Mouse (Mus musculus): ENCODE measurements around the gene Gpnmb. TPM values are rescaled to one million over a fixed set of nuclear protein-coding genes. Genes with fewer than 3 reads are reported as not detected.
A peak's percentile ranks its signal among the peaks of the same experiment; 100 is the strongest.

Gpnmb gene
- polyA plus RNA-seq, 1 experiment from 2014 or later = 1.2 TPM

- ATAC-seq = no peak
- Histone ChIP-seq H3K27me3 (replicated peaks; ENCODE audit: control insufficient read depth, insufficient read depth, low read length) (no peaks in the 10 kb centered on the region), H3K4me2 (replicated peaks; ENCODE audit: low read depth) (no peak overlapping the region), H3K36me3 (ENCODE audit: control insufficient read depth, insufficient read depth) (no peaks in the 10 kb centered on the region), H3K9me3 (ENCODE audit: control insufficient read depth) (no peaks in the 10 kb centered on the region), H3K4me1 (replicated peaks; ENCODE audit: control insufficient read depth, insufficient read depth, low read length) (no peaks in the 10 kb centered on the region; the same call in 1 of the 2 replicates), H3K27ac (ENCODE audit: low read depth, low read length) (no peak overlapping the region), H3K9ac (ENCODE audit: low read depth, low read length) (no peak overlapping the region), H3K4me3 (ENCODE audit: low read depth, low read length) (no peak overlapping the region)
- WGBS = 82% methylated on average over 3 of the region's 3 CpGs
- no peak for TF ChIP-seq CTCF (IDR thresholded peaks at IDR 0.05; ENCODE audit: low read depth)
Measured at GRCm38 (mm10) chr6:49013458-49013857, 22.9 kb upstream of the Gpnmb start.

GRCm38 (mm10) chr6:49017150-49017549 is 19.2 kb upstream of the Gpnmb start:
- Histone ChIP-seq H3K27me3 (replicated peaks; ENCODE audit: control insufficient read depth, insufficient read depth, low read length) (no peaks in the 10 kb centered on the region), H3K9ac (ENCODE audit: low read depth, low read length) (no peak overlapping the region), H3K4me1 (replicated peaks; ENCODE audit: control insufficient read depth, insufficient read depth, low read length) (0 out of 2 replicates have a peak, but pooled peaks cover 4% of the 10 kb centered on the region), H3K36me3 (ENCODE audit: control insufficient read depth, insufficient read depth) (no peaks in the 10 kb centered on the region), H3K4me2 (replicated peaks; ENCODE audit: low read depth) (no peak overlapping the region), H3K4me3 (ENCODE audit: low read depth, low read length) (no peak overlapping the region), H3K27ac (ENCODE audit: low read depth, low read length) (no peak overlapping the region), H3K9me3 (ENCODE audit: control insufficient read depth) (no peaks in the 10 kb centered on the region)
- ATAC-seq = no peak
- TF ChIP-seq CTCF (IDR thresholded peaks at IDR 0.05; ENCODE audit: low read depth) = no peak
- 64% methylated on average over 12 of the region's 12 CpGs for WGBS

GRCm38 (mm10) chr6:49019341-49019740 is 17.0 kb upstream of the Gpnmb start:
- WGBS = 97% methylated on average over 1 of the region's 1 CpGs

GRCm38 (mm10) chr6:49021141-49022012 is 15.0 kb upstream of the Gpnmb start:
- ATAC-seq = peak; percentile 89
- Histone ChIP-seq H3K4me2 (replicated peaks; ENCODE audit: low read depth) (no peak overlapping the region), H3K4me3 (ENCODE audit: low read depth, low read length) (no peak overlapping the region), H3K4me1 (replicated peaks; ENCODE audit: control insufficient read depth, insufficient read depth, low read length) (0 out of 2 replicates have a peak, but pooled peaks cover 4% of the 10 kb centered on the region), H3K9ac (ENCODE audit: low read depth, low read length) (no peak overlapping the region), H3K36me3 (ENCODE audit: control insufficient read depth, insufficient read depth) (no peaks in the 10 kb centered on the region), H3K9me3 (ENCODE audit: control insufficient read depth) (no peaks in the 10 kb centered on the region), H3K27me3 (replicated peaks; ENCODE audit: control insufficient read depth, insufficient read depth, low read length) (no peaks in the 10 kb centered on the region), H3K27ac (ENCODE audit: low read depth, low read length) (peak overlapping the region; percentile 21; the same call in 1 of the 2 replicates)
- 63% methylated on average over 14 of the region's 14 CpGs for WGBS
- TF ChIP-seq CTCF (IDR thresholded peaks at IDR 0.05; ENCODE audit: low read depth) = no peak

More at GRCm38 (mm10) chr6:49019341-49019740, 17.0 kb upstream of the Gpnmb start:
- no peak overlapping the region for H3K4me3 ChIP-seq (ENCODE audit: low read depth, low read length)
- no peaks in the 10 kb centered on the region for H3K9me3 ChIP-seq (ENCODE audit: control insufficient read depth)
- no peak for TF ChIP-seq CTCF (IDR thresholded peaks at IDR 0.05; ENCODE audit: low read depth)
- no peaks in the 10 kb centered on the region for H3K27me3 ChIP-seq (replicated peaks; ENCODE audit: control insufficient read depth, insufficient read depth, low read length)
- H3K36me3 ChIP-seq (ENCODE audit: control insufficient read depth, insufficient read depth) = no peaks in the 10 kb centered on the region
- 0 out of 2 replicates have a peak, but pooled peaks cover 4% of the 10 kb centered on the region for H3K4me1 ChIP-seq (replicated peaks; ENCODE audit: control insufficient read depth, insufficient read depth, low read length)
- no peak overlapping the region for H3K4me2 ChIP-seq (replicated peaks; ENCODE audit: low read depth)
- H3K9ac ChIP-seq (ENCODE audit: low read depth, low read length) = no peak overlapping the region
- no peak overlapping the region for H3K27ac ChIP-seq (ENCODE audit: low read depth, low read length)
- no peak for ATAC-seq

GRCm38 (mm10) chr6:49022384-49022783 is 14.0 kb upstream of the Gpnmb start:
- Histone ChIP-seq H3K4me1 (replicated peaks; ENCODE audit: control insufficient read depth, insufficient read depth, low read length) (0 out of 2 replicates have a peak, but pooled peaks cover 4% of the 10 kb centered on the region), H3K27ac (ENCODE audit: low read depth, low read length) (no peak overlapping the region), H3K27me3 (replicated peaks; ENCODE audit: control insufficient read depth, insufficient read depth, low read length) (no peaks in the 10 kb centered on the region), H3K36me3 (ENCODE audit: control insufficient read depth, insufficient read depth) (no peaks in the 10 kb centered on the region), H3K9me3 (ENCODE audit: control insufficient read depth) (no peaks in the 10 kb centered on the region), H3K4me3 (ENCODE audit: low read depth, low read length) (no peak overlapping the region), H3K4me2 (replicated peaks; ENCODE audit: low read depth) (no peak overlapping the region), H3K9ac (ENCODE audit: low read depth, low read length) (no peak overlapping the region)
- WGBS = 81% methylated on average over 2 of the region's 2 CpGs
- TF ChIP-seq CTCF (IDR thresholded peaks at IDR 0.05; ENCODE audit: low read depth) = no peak
- ATAC-seq = no peak

GRCm38 (mm10) chr6:49023315-49023714 is 13.0 kb upstream of the Gpnmb start:
- WGBS = 76% methylated on average over 10 of the region's 10 CpGs
- Histone ChIP-seq H3K36me3 (ENCODE audit: control insufficient read depth, insufficient read depth) (no peaks in the 10 kb centered on the region), H3K4me1 (replicated peaks; ENCODE audit: control insufficient read depth, insufficient read depth, low read length) (0 out of 2 replicates have a peak, but pooled peaks cover 4% of the 10 kb centered on the region), H3K27me3 (replicated peaks; ENCODE audit: control insufficient read depth, insufficient read depth, low read length) (no peaks in the 10 kb centered on the region), H3K27ac (ENCODE audit: low read depth, low read length) (no peak overlapping the region), H3K4me3 (ENCODE audit: low read depth, low read length) (no peak overlapping the region), H3K4me2 (replicated peaks; ENCODE audit: low read depth) (no peak overlapping the region), H3K9ac (ENCODE audit: low read depth, low read length) (no peak overlapping the region), H3K9me3 (ENCODE audit: control insufficient read depth) (no peaks in the 10 kb centered on the region)
- TF ChIP-seq CTCF (IDR thresholded peaks at IDR 0.05; ENCODE audit: low read depth) = no peak
- no peak for ATAC-seq

Measured in intestine, postnatal 0 days (tissue).